Mouse (Mus musculus): ENCODE data around the gene Maco1.
"Not testable (repeated sequence)": the region's sequence is repeated elsewhere in the genome, so short reads cannot be mapped to it uniquely, and the experiment has no call there.

The Maco1 gene

GRCm38 (mm10) chr4:134813406-134814228, 39.5 kb downstream of the Maco1 start:
- DNase-seq (ENCODE audit: low spot score in 2 of 2): no peak

GRCm38 (mm10) chr4:134804765-134805164, 48.4 kb downstream of the Maco1 start:
- DNase-seq (ENCODE audit: low spot score in 2 of 2): no peak

DNA sequence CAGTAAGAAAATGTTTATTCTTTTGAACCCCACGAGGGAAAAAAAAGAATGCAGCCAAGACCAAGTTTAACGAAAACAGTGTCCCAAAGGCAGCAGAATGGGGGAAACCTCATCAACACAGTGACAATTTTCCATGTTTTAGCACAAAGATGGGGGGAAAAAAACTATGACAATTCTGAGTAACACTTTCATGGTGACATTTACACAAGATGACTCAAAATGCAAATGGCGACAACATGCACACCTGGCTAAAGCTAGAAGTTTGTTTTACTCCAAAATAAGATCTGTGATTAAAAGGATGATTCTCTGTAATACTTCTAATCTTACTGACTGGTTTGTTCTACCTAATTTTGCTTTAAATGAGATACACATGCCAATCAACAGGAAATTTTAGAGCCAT, 50.4 kb downstream of the Maco1 start:
- DNase-seq (ENCODE audit: low spot score in 2 of 2): no peak

GRCm38 (mm10) chr4:134802155-134802554, 51.0 kb downstream of the Maco1 start:
- DNase-seq (ENCODE audit: low spot score in 2 of 2): no peak

DNA sequence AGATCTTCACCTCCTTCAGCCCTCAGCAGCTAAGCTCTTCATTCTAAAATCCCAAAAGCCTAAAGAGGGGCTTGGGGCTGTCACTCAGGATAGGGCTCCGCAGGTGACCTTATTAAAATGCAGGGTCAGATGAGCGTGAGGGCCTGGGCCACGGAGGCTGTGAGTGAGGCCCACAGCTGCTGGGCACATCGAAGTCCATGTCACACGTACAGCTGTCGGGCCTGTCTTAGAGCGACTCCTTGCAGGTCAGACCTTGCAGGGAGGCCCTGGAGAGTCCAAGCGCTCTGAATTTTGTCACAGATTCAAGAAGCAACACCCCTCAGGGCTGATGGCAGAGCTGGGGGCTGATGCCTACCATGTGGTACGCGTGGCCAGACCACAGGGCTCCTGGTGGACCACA, 52.5 kb downstream of the Maco1 start:
- DNase-seq (ENCODE audit: low spot score in 2 of 2): no peak

GRCm38 (mm10) chr4:134800098-134800497, 53.0 kb downstream of the Maco1 start:
- no peak for DNase-seq (ENCODE audit: low spot score in 2 of 2)

- DNase-seq (ENCODE audit: low spot score in 2 of 2): peak in 1 of 2 experiments; percentile 66
These were observed 53.9 kb downstream of the Maco1 start for GRCm38 (mm10) chr4:134799272-134799671.

GRCm38 (mm10) chr4:134798861-134799260, 54.3 kb downstream of the Maco1 start:
- no peak for DNase-seq (ENCODE audit: low spot score in 2 of 2)

GRCm38 (mm10) chr4:134797621-134798020, 55.5 kb downstream of the Maco1 start:
- no peak for DNase-seq (ENCODE audit: low spot score in 2 of 2)

GRCm38 (mm10) chr4:134796581-134797361, 56.4 kb downstream of the Maco1 start:
- peak in 1 of 2 experiments; percentile 37 for DNase-seq (ENCODE audit: low spot score in 2 of 2)

GRCm38 (mm10) chr4:134795819-134796485, 57.2 kb downstream of the Maco1 start:
- DNase-seq (ENCODE audit: low spot score in 2 of 2): no peak

DNA sequence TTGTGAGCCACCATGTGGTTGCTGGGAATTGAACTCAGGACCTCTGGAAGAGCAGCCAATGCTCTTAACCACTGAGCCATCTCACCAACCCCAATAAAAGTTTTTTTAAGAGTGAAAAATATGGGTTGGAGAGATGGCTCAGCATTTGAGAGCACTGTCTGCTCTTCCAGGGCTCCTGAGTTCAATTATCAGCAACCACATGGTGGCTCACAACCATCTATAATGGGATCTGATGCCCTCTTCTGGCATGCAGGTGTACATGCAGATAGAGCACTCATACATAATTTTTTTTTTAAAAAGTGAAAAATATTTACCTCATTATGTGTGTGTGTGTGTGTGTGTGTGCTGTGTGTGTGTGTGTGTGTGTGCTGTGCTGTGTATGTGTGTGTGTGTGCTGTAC, 58.2 kb downstream of the Maco1 start:
- DNase-seq (ENCODE audit: low spot score in 2 of 2): not testable (repeated sequence)

DNA sequence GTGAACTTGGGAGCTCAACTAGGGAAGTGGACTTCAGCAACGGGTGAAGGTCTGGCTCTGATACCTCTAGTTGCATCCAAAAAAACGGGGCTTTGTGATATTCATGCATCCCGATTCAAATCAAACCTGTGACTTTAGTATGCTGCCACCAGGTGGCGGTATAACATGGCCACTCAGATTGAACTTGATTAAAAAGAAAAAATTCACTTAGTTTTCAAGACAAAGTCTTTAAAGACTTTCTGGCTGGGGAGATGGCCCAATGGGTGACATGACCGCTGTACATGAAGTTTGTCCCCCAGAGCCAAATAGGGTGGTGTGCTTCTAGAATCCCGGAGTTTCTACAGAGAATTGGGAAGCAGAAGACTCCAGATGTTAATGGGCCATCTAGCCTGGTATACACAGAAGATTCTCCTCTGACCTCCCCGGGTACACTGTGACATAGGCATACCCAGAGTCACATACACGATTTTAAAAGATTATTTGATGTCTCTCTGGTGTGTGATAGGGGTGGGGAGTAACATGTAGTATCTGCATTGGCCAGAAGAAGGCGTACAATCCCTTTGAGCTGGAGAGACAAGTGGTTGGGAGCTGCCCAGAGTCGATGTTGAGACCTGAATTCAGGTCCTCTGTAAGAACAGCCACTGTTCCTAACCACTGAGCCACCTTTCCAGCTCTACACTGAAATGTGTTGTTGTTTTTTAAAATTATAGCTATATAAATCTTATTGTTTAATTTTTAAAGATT, 59.8 kb downstream of the Maco1 start:
- DNase-seq (ENCODE audit: low spot score in 2 of 2): peak in 1 of 2 experiments; percentile 59

- DNase-seq (ENCODE audit: low spot score in 2 of 2): no peak
These were observed 61.4 kb downstream of the Maco1 start for GRCm38 (mm10) chr4:134791731-134792130.

- peak; percentile 72 to 73 for DNase-seq (ENCODE audit: low spot score in 2 of 2)
These were observed 66.2 kb downstream of the Maco1 start for GRCm38 (mm10) chr4:134786946-134787345.

DNA sequence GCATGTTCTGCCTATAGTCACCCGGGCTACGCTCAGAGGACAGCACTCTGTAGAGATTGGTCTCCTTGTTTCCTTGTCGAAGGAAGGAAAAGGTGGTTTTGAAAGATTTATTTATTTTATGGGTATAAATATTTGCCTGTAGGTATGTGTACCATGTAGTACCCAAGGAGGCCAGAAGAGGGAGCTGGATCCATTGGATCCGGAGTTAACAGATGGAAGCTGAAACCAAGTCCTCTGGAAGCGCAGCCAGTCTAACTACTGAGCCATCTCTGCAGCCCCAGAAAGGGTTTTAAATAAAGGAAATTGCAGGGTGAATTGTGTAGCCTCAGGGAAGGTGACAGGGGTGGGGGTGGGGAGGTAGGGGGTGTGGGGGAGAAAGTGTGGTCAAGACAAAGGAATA, 68.4 kb downstream of the Maco1 start:
- peak in 1 of 2 experiments; percentile 45 for DNase-seq (ENCODE audit: low spot score in 2 of 2)

DNA sequence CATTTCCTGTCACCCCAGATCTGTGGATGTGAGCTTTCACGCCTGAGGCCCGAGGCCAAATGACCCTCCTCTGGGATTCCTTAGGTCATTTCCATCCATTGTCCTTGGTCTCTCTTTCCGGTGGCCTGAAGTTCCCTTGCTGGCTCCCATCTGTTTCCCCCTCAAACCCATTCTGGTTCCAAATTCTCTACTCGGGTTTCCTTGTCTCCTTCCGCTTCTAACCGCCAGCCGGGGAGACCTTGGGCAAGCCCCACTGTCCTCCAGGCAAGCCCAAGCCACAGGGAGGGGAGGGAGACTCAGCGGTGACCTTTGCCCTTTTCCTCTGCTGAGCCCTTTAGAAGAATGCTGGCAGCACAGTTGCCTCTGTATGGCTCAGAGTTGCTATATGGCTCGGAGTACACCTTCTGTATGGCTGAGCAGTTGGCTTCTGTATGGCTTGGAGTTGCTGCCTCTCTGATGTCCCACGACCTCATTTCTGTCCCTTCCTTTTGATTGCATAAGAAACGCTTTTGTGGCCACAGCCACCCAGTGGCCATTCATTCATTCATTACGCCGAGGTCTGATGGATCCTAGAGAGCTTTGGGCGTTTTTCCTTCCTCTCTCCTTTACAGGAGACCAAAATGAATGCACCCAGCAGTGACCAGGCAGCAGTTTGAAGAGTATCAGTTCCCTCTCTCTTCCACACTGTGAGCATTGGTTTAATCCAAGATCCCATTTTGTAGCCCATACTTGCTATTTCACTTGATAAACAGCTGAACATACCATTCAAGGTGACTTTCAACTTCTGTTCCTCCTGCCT, 73.8 kb downstream of the Maco1 start:
- DNase-seq (ENCODE audit: low spot score in 2 of 2): no peak

GRCm38 (mm10) chr4:134776246-134776645, 76.9 kb downstream of the Maco1 start:
- DNase-seq (ENCODE audit: low spot score in 2 of 2): no peak

DNA sequence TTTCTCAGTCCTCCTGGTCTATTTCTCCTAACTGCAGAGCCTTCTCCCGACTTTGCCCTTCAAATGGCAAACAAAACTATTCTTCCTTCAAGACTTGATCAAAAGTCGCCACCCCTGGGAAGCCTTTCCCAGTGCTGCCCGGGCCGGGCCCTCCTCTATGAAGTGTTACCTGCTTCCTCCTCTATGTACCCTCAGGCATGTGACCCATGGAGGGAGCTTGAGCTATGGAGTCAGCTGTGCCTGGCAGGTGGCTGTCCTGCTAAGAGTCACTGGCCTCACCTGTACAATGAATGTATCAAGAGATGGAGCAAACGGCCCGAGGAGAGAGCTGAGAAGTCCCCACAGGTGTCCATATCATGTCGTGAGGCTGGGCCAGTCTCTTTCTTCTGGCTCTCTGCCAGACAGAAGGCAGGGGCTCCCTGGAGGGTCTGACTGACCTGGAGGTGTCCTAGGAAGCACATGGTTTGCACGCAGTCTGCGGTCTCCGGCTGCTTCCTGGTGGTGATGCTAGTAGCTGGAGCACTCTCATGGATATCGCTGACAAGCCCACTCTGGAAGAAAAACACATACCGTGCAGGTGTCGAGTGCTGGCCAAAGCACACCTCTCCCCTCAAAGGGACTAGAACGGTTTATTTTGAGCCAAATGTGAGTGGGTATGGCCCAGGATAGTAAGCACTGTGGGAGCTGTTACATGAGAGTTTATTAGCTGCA, 77.8 kb downstream of the Maco1 start:
- DNase-seq (ENCODE audit: low spot score in 2 of 2): no peak

DNA sequence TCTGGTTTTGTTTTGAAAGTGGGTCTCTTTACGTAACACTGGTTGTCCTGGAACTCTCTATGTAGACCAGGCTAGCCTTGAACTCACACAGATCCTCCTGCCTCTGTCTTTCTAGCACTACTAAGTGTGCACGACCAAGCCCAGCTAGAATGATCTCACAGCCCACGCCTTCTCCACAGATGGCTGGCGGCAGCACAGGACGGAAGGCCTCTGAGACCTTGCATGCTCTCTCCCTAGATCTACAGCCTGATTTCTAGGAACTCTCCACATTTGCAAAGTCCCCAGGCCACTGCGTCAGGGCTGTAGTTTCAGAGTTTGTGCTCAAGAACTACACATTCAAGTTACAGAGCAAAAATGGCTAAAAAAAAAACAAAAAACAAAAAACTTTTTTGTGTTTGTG, 79.0 kb downstream of the Maco1 start:
- no peak for DNase-seq (ENCODE audit: low spot score in 2 of 2)

All from thymus, postnatal 10 days (tissue).